Mouse (Mus musculus): ENCODE results near the gene Dpp6.

- no peak for TF ChIP-seq CTCF (IDR thresholded peaks at IDR 0.05; ENCODE audit: control insufficient read depth, insufficient read depth, insufficient read length)
- no peak for TF ChIP-seq CEBPB (IDR thresholded peaks at IDR 0.05; ENCODE audit: low read depth)
Observed at GRCm38 (mm10) chr5:27317832-27318231, 500.8 kb downstream of the Dpp6 start.

Data from C2C12 (cell line).